Mouse (Mus musculus): ENCODE measurements at regions not wholly inside any gene's neighbourhood (a gene's known extent, or its start where the extent isn't known, plus 50 kb on each side); places are given as distances from the start of the nearest gene placed in this dataset.

DNA sequence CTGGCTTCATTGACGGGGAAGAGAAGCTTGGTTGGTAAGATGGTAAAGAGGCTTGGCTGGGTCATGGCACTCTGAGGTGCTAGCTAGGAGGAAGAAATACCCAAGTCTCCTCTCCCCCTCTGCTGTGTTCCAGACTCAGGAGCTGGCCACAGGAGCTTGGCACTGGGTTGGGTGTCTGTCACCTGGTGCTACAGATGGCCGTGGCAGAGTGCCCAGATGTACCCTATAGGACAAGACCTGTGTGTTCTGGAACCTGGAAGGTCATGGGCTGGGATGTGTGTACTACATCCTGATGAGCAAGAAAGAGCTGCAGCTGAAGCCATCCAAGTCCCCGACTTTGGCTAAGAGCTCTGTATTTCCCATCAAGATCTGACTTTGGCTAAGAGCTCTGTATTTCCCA, 72.4 kb downstream of the Nupl2 start:
- ATAC-seq, result no peak
- 80% methylated on average over 3 of the region's 3 CpGs for WGBS
- Histone ChIP-seq H3K27ac (ENCODE audit: low read depth, low read length) (no peak overlapping the region), H3K4me3 (ENCODE audit: low read depth, low read length) (no peak overlapping the region), H3K9ac (ENCODE audit: low read depth, low read length) (no peak overlapping the region), H3K27me3 (replicated peaks; ENCODE audit: control insufficient read depth, insufficient read depth, low read length) (no peaks in the 10 kb centered on the region), H3K9me3 (ENCODE audit: control insufficient read depth) (no peaks in the 10 kb centered on the region), H3K4me2 (replicated peaks; ENCODE audit: low read depth) (no peak overlapping the region), H3K4me1 (replicated peaks; ENCODE audit: control insufficient read depth, insufficient read depth, low read length) (no peaks in the 10 kb centered on the region), H3K36me3 (ENCODE audit: control insufficient read depth, insufficient read depth) (no peaks in the 10 kb centered on the region)
- no peak for TF ChIP-seq CTCF (IDR thresholded peaks at IDR 0.05; ENCODE audit: low read depth)

DNA sequence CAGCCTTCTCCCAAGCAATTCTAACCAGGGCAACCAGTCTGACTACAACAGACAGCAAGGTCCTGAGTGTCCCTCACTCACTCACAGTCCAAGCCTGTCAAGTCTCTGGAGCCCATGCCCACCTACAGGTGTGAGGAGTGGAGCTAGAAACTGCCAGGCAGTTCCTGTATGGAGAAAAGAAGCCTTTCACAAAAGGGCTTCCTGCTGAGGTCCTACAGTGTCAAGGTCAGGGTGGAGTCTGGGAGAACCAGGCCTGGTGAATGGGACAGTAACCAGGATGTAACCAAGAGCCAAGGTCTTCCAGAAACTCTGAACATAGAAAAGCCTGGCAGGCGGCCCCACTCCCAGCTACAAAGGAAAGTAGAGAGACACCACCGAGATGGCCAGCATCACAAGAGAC, 74.2 kb downstream of the Nupl2 start:
- H3K4me2 ChIP-seq (replicated peaks; ENCODE audit: low read depth), result no peak overlapping the region
- H3K4me3 ChIP-seq (ENCODE audit: low read depth, low read length), result no peak overlapping the region
- no peak overlapping the region for H3K27ac ChIP-seq (ENCODE audit: low read depth, low read length)
- no peaks in the 10 kb centered on the region for H3K9me3 ChIP-seq (ENCODE audit: control insufficient read depth)
- no peaks in the 10 kb centered on the region for H3K36me3 ChIP-seq (ENCODE audit: control insufficient read depth, insufficient read depth)
- no peak for TF ChIP-seq CTCF (IDR thresholded peaks at IDR 0.05; ENCODE audit: low read depth)
- no peak for ATAC-seq
- no peaks in the 10 kb centered on the region for H3K4me1 ChIP-seq (replicated peaks; ENCODE audit: control insufficient read depth, insufficient read depth, low read length)
- no peak overlapping the region for H3K9ac ChIP-seq (ENCODE audit: low read depth, low read length)
- 71% methylated on average over 2 of the region's 2 CpGs for WGBS
- no peaks in the 10 kb centered on the region for H3K27me3 ChIP-seq (replicated peaks; ENCODE audit: control insufficient read depth, insufficient read depth, low read length)

GRCm38 (mm10) chr5:24244211-24244610, 79.4 kb downstream of the Nupl2 start:
- no peaks in the 10 kb centered on the region for H3K27me3 ChIP-seq (replicated peaks; ENCODE audit: control insufficient read depth, insufficient read depth, low read length)
- no peaks in the 10 kb centered on the region for H3K36me3 ChIP-seq (ENCODE audit: control insufficient read depth, insufficient read depth)
- no peak overlapping the region for H3K4me2 ChIP-seq (replicated peaks; ENCODE audit: low read depth)
- no peak overlapping the region for H3K27ac ChIP-seq (ENCODE audit: low read depth, low read length)
- H3K4me3 ChIP-seq (ENCODE audit: low read depth, low read length), result no peak overlapping the region
- no peak for ATAC-seq
- no peak for TF ChIP-seq CTCF (IDR thresholded peaks at IDR 0.05; ENCODE audit: low read depth)
- H3K9me3 ChIP-seq (ENCODE audit: control insufficient read depth), result no peaks in the 10 kb centered on the region
- H3K4me1 ChIP-seq (replicated peaks; ENCODE audit: control insufficient read depth, insufficient read depth, low read length), result no peaks in the 10 kb centered on the region
- no peak overlapping the region for H3K9ac ChIP-seq (ENCODE audit: low read depth, low read length)
- WGBS, result 70% methylated on average over 6 of the region's 6 CpGs

GRCm38 (mm10) chr5:24255421-24255820, 90.7 kb downstream of the Nupl2 start:
- WGBS, result 74% methylated on average over 5 of the region's 5 CpGs
- H3K9me3 ChIP-seq (ENCODE audit: control insufficient read depth), result no peaks in the 10 kb centered on the region
- no peak for ATAC-seq
- H3K9ac ChIP-seq (ENCODE audit: low read depth, low read length), result no peak overlapping the region
- H3K36me3 ChIP-seq (ENCODE audit: control insufficient read depth, insufficient read depth), result no peaks in the 10 kb centered on the region
- no peak overlapping the region for H3K4me3 ChIP-seq (ENCODE audit: low read depth, low read length)
- no peak for TF ChIP-seq CTCF (IDR thresholded peaks at IDR 0.05; ENCODE audit: low read depth)
- no peaks in the 10 kb centered on the region for H3K27me3 ChIP-seq (replicated peaks; ENCODE audit: control insufficient read depth, insufficient read depth, low read length)
- H3K27ac ChIP-seq (ENCODE audit: low read depth, low read length), result no peak overlapping the region
- H3K4me2 ChIP-seq (replicated peaks; ENCODE audit: low read depth), result no peak overlapping the region
- no peaks in the 10 kb centered on the region for H3K4me1 ChIP-seq (replicated peaks; ENCODE audit: control insufficient read depth, insufficient read depth, low read length)

- no peak overlapping the region for H3K27ac ChIP-seq (ENCODE audit: low read depth, low read length)
- H3K27me3 ChIP-seq (replicated peaks; ENCODE audit: control insufficient read depth, insufficient read depth, low read length), result no peaks in the 10 kb centered on the region
- WGBS, result 12% methylated on average over 7 of the region's 7 CpGs
- no peaks in the 10 kb centered on the region for H3K36me3 ChIP-seq (ENCODE audit: control insufficient read depth, insufficient read depth)
- no peaks in the 10 kb centered on the region for H3K4me1 ChIP-seq (replicated peaks; ENCODE audit: control insufficient read depth, insufficient read depth, low read length)
- no peak overlapping the region for H3K9ac ChIP-seq (ENCODE audit: low read depth, low read length)
- H3K9me3 ChIP-seq (ENCODE audit: control insufficient read depth), result no peaks in the 10 kb centered on the region
- no peak overlapping the region for H3K4me3 ChIP-seq (ENCODE audit: low read depth, low read length)
- H3K4me2 ChIP-seq (replicated peaks; ENCODE audit: low read depth), result no peak overlapping the region
- peak; percentile 92 for TF ChIP-seq CTCF (IDR thresholded peaks at IDR 0.05; ENCODE audit: low read depth)
- ATAC-seq, result peak; percentile 42; the same call in 1 of the 2 replicates
These were observed 90.3 kb downstream of the Kcnh2 start for GRCm38 (mm10) chr5:24261098-24261497.

DNA sequence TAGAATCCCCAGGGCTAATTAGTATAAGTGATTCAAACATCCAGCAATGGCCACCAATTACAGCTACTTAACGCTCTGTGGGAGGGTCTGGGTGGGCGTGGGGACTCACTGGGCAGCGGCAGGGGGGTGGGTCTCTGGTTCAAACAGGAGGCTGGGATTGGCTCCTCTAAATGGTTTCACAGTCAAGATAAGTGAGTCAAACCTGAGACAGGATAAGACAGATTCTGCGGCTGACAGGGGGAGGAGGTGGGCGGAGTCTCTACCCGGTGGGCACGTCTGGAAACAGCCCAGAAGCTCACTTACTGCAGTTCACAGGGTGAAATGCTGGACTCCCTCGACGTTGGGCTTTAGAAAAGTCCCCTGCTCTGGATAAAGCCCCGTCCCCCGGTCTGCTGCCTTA, 89.3 kb downstream of the Kcnh2 start:
- ATAC-seq, result no peak
- Histone ChIP-seq H3K9me3 (ENCODE audit: control insufficient read depth) (no peaks in the 10 kb centered on the region), H3K4me1 (replicated peaks; ENCODE audit: control insufficient read depth, insufficient read depth, low read length) (peaks cover 4% of the 10 kb centered on the region; the same call in 1 of the 2 replicates), H3K4me3 (ENCODE audit: low read depth, low read length) (no peak overlapping the region), H3K27ac (ENCODE audit: low read depth, low read length) (no peak overlapping the region), H3K36me3 (ENCODE audit: control insufficient read depth, insufficient read depth) (no peaks in the 10 kb centered on the region), H3K4me2 (replicated peaks; ENCODE audit: low read depth) (no peak overlapping the region), H3K27me3 (replicated peaks; ENCODE audit: control insufficient read depth, insufficient read depth, low read length) (no peaks in the 10 kb centered on the region), H3K9ac (ENCODE audit: low read depth, low read length) (no peak overlapping the region)
- WGBS, result 10% methylated on average over 11 of the region's 11 CpGs
- TF ChIP-seq CTCF (IDR thresholded peaks at IDR 0.05; ENCODE audit: low read depth), result no peak

DNA sequence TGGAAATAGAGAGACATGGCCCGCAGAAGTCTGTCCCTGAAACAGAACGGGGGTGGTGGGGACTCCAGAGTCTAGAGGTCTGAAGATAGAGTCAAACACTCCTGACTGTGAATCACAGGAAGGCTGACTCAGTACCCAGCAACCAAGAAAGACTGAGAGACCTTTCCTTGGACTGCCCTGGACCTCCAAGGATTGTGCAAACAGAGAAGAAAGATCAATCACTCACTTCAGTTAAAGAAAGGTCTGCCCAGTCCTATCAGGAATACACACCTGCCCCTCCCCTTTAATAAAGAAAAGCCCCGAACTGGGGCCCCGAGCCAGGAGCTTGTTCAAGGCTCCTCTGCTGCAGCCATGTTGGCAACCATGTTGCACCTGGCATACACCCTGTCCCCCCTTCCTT, 87.3 kb downstream of the Kcnh2 start:
- Histone ChIP-seq H3K4me3 (ENCODE audit: low read depth, low read length) (no peak overlapping the region), H3K4me1 (replicated peaks; ENCODE audit: control insufficient read depth, insufficient read depth, low read length) (peaks cover 4% of the 10 kb centered on the region; the same call in 1 of the 2 replicates), H3K27me3 (replicated peaks; ENCODE audit: control insufficient read depth, insufficient read depth, low read length) (no peaks in the 10 kb centered on the region), H3K36me3 (ENCODE audit: control insufficient read depth, insufficient read depth) (no peaks in the 10 kb centered on the region), H3K9me3 (ENCODE audit: control insufficient read depth) (no peaks in the 10 kb centered on the region), H3K4me2 (replicated peaks; ENCODE audit: low read depth) (no peak overlapping the region), H3K27ac (ENCODE audit: low read depth, low read length) (no peak overlapping the region), H3K9ac (ENCODE audit: low read depth, low read length) (no peak overlapping the region)
- 46% methylated on average over 4 of the region's 4 CpGs for WGBS
- no peak for TF ChIP-seq CTCF (IDR thresholded peaks at IDR 0.05; ENCODE audit: low read depth)
- ATAC-seq, result no peak

Data from intestine, postnatal 0 days (tissue).